Mouse (Mus musculus) CH12.LX (cell line): ENCODE measurements around the gene Babam2.
A peak's percentile ranks its signal among the peaks of the same experiment; 100 is the strongest.

Experiments used
- BHLHE40 ChIP-seq: IDR thresholded peaks from 2 replicates; pipeline ENCODE4 v1.6.1; 2011; ENCODE audit warnings: mild to moderate bottlenecking, low read depth, low read length, improper control_type of control experiment
- CHD1 ChIP-seq: IDR thresholded peaks from 2 replicates; pipeline ENCODE4 v1.6.1; 2012; ENCODE audit warnings: low read depth, low read length, improper control_type of control experiment, inconsistent platforms
- CTCF ChIP-seq, 2 experiments: IDR thresholded peaks in 1 of 2; conservative IDR thresholded peaks in 1 of 2; 2 replicates each; pipeline ENCODE4 v1.5.1; 2011 to 2012; ENCODE audit warnings: low read depth in 2 of 2, low read length in 2 of 2, improper control_type of control experiment in 1 of 2, inconsistent platforms in 1 of 2, mild to moderate bottlenecking in 1 of 2, moderate library complexity in 1 of 2
- ELF1 ChIP-seq: IDR thresholded peaks from 2 replicates; pipeline ENCODE4 v1.6.1; 2014; ENCODE audit warnings: low read depth, mild to moderate bottlenecking, inconsistent platforms, low read length, improper control_type of control experiment
- EP300 ChIP-seq: IDR thresholded peaks from 2 replicates; pipeline ENCODE4 v1.6.1; 2011; ENCODE audit warnings: low read length, improper control_type of control experiment
- JUN ChIP-seq: IDR thresholded peaks from 2 replicates; pipeline ENCODE4 v1.6.1; 2011; ENCODE audit warnings: low read depth, mild to moderate bottlenecking, low read length, improper control_type of control experiment, moderate library complexity; ENCODE audit not compliant: insufficient read depth
- JUND ChIP-seq: conservative IDR thresholded peaks from 2 replicates; pipeline ENCODE4 v1.6.1; 2011; ENCODE audit warnings: low read depth, low read length, improper control_type of control experiment
- KAT2A ChIP-seq: IDR thresholded peaks from 2 replicates; pipeline ENCODE4 v1.6.1; 2012; ENCODE audit warnings: low read length, improper control_type of control experiment, inconsistent platforms; ENCODE audit not compliant: insufficient replicate concordance
- POLR2A ChIP-seq: IDR thresholded peaks from 2 replicates; pipeline ENCODE4 v1.6.1; 2011; ENCODE audit warnings: low read depth, mild to moderate bottlenecking, improper control_type of control experiment, low read length
- TCF12 ChIP-seq: IDR thresholded peaks from 2 replicates; pipeline ENCODE4 v1.6.1; 2014; ENCODE audit warnings: low read depth, mild to moderate bottlenecking, inconsistent platforms, low read length, improper control_type of control experiment

- TF ChIP-seq JUND, result no peak
- no peak for TF ChIP-seq CTCF (conservative IDR thresholded peaks at IDR 0.05 in 1 of 2, IDR thresholded peaks at IDR 0.05 in 1 of 2; ENCODE audit: low read depth in 2 of 2, low read length in 2 of 2)
- TF ChIP-seq BHLHE40, result peak; percentile 69
- TF ChIP-seq ELF1, result no peak
- TF ChIP-seq CHD1, result no peak
- TF ChIP-seq TCF12, result no peak
- TF ChIP-seq KAT2A, result no peak
- no peak for TF ChIP-seq POLR2A
- TF ChIP-seq EP300, result no peak
- TF ChIP-seq JUN, result no peak
These were observed 301.3 kb downstream of the Babam2 start for GRCm38 (mm10) chr5:31998806-31999205.
